In the genomic region with DNA sequence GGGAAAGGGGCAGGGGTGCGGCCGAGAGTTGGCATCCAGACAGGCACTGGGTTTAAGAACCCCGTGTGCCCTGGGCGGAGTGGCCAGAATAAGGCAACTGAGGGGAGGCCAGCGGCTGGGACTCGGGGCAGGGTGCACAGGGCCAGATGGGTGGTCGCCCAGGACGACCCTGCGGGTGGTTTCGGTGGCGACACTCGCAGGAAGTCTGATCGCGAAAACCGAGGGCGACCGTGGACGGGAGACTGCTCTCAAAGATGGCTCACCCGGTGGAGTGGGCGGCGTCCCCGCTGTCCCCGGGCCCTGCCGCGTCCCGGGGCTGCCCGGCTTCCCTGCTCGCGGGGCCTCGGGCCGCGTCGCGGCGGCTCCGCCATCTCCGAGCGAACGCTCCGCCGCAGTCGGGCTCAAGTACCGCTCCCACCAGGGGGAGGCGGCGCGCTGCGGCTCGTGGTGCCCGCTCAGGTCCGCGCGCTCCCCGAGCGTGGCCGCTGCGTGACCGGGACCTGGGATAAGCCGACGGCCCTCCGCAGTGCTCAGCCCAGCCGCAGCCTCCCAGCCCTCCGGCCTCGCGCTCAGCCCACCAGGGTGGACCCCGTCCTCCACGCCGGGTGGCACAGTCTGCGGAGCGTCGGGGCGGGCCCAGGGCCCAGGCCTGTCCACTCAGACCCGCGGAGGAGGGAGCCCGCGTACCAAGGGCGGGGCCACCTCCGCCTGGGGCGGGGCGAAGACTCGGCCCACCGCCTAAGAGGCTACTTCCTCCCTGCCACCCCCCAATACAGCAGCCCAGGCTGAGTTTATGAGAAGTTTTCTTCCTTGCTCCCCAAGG, we compare ENCODE assay signal across 8 mouse cellular contexts. TPM values are rescaled to one million over a fixed set of nuclear protein-coding genes. Genes with fewer than 3 reads are reported as not detected.
DNase-seq lines count a peak whose midpoint lies in the region; ATAC-seq and TF ChIP-seq lines count a peak whose summit lies in the region.

A gene (minus strand): TSS at position 611 of the 823 bp plus-strand sequence.

- peak within 1 kb of the TSS; percentile 86 for H3K9ac ChIP-seq in forebrain, postnatal 0 days
- peak within 1 kb of the TSS; percentile 95 for H3K9ac ChIP-seq in lung, embryonic 15.5 days

- H3K9me3 ChIP-seq in G1E (replicated peaks) = no peaks in the 10 kb centered on the region
- no peaks in the 10 kb centered on the region for H3K9me3 ChIP-seq in forebrain, postnatal 0 days (ENCODE audit: low read length)
- no peaks in the 10 kb centered on the region for H3K9me3 ChIP-seq in lung, embryonic 15.5 days

- peak within 1 kb of the TSS; percentile 96 for H3K4me3 ChIP-seq in G1E (ENCODE audit: low read depth, low read length)
- peak within 1 kb of the TSS; percentile 86 for H3K4me3 ChIP-seq in cerebellum, adult 2 months (replicated peaks; ENCODE audit: insufficient read depth, low read depth, low read length)
- H3K4me3 ChIP-seq in forebrain, postnatal 0 days (ENCODE audit: low read depth, low read length) = peak within 1 kb of the TSS; percentile 73
- peak within 1 kb of the TSS; percentile 89 for H3K4me3 ChIP-seq in lung, embryonic 15.5 days

- H3K27me3 ChIP-seq in G1E (ENCODE audit: insufficient read depth, low read length) = no peaks in the 10 kb centered on the region
- H3K27me3 ChIP-seq in cerebellum, adult 2 months (ENCODE audit: control insufficient read depth, insufficient read depth, low read length) = no peaks in the 10 kb centered on the region
- H3K27me3 ChIP-seq in forebrain, postnatal 0 days (ENCODE audit: insufficient read depth, low read length) = no peaks in the 10 kb centered on the region
- H3K27me3 ChIP-seq in lung, embryonic 15.5 days = no peaks in the 10 kb centered on the region

- peak within 1 kb of the TSS; percentile 82 for H3K4me2 ChIP-seq in forebrain, postnatal 0 days (ENCODE audit: low read depth)
- peak within 1 kb of the TSS; percentile 82 for H3K4me2 ChIP-seq in lung, embryonic 15.5 days

- H3K27ac ChIP-seq in cerebellum, adult 2 months (ENCODE audit: insufficient read depth, low read length) = peak within 1 kb of the TSS; percentile 83
- H3K27ac ChIP-seq in forebrain, postnatal 0 days (ENCODE audit: low read depth, low read length) = peak within 1 kb of the TSS; percentile 79
- peak within 1 kb of the TSS; percentile 95 for H3K27ac ChIP-seq in lung, embryonic 15.5 days

- DNase-seq in G1E (ENCODE audit: low spot score) = peak; percentile 95
- peak; percentile 90 to 94 for DNase-seq in cerebellum, adult 2 months
- DNase-seq in forebrain, postnatal 0 days = peak; percentile 89
- DNase-seq in heart, postnatal 4 days = peak; percentile 90
- DNase-seq in layer of hippocampus, adult 8-10 months (ENCODE audit: low spot score in 2 of 2) = peak; percentile 66 to 79
- DNase-seq in ovary, adult 18-20 months (ENCODE audit: low spot score) = peak; percentile 82
- peak; percentile 85 for DNase-seq in thymus, postnatal 0 days (ENCODE audit: low spot score)

- H3K4me1 ChIP-seq in G1E (ENCODE audit: insufficient read depth, low read depth, low read length) = peaks cover 67% of the 10 kb centered on the region
- peaks cover 3% of the 10 kb centered on the region; the same call in 1 of the 2 replicates for H3K4me1 ChIP-seq in cerebellum, adult 2 months (ENCODE audit: control insufficient read depth, insufficient read depth, low read length)
- H3K4me1 ChIP-seq in forebrain, postnatal 0 days (ENCODE audit: insufficient read depth) = peaks cover 7% of the 10 kb centered on the region
- H3K4me1 ChIP-seq in lung, embryonic 15.5 days = peaks cover 23% of the 10 kb centered on the region

- ATAC-seq in G1E (ENCODE audit: extremely low read depth, insufficient number of reproducible peaks, low FRiP score, poor library complexity, severe bottlenecking) = peak; percentile 36
- peak; percentile 98 for ATAC-seq in forebrain, postnatal 0 days
- peak; percentile 99 for ATAC-seq in lung, embryonic 15.5 days (ENCODE audit: borderline replicate concordance, extremely low read depth, low FRiP score, low TSS enrichment)

- no peak for TF ChIP-seq CTCF in G1E (IDR thresholded peaks at IDR 0.05; ENCODE audit: low read depth, low read length)
- no peak for TF ChIP-seq CTCF in cerebellum, adult 2 months (IDR thresholded peaks at IDR 0.05; ENCODE audit: borderline replicate concordance, insufficient read depth, low read depth, low read length)
- peak; percentile 41 for TF ChIP-seq CTCF in forebrain, postnatal 0 days (IDR thresholded peaks at IDR 0.05; ENCODE audit: low read depth)

- TF ChIP-seq POLR2A in cerebellum, adult 2 months (IDR thresholded peaks at IDR 0.05; ENCODE audit: borderline replicate concordance, insufficient read depth, low read length) = peak; percentile 65

- peaks cover 76% of the 10 kb centered on the region for H3K36me3 ChIP-seq in G1E (replicated peaks)
- H3K36me3 ChIP-seq in forebrain, postnatal 0 days (ENCODE audit: insufficient read depth) = peaks cover 40% of the 10 kb centered on the region
- H3K36me3 ChIP-seq in lung, embryonic 15.5 days = peaks cover 30% of the 10 kb centered on the region

- under 1% methylated on average over 81 of the region's 81 CpGs for WGBS in cerebellum, adult 2 months
- WGBS in forebrain, postnatal 0 days = 2% methylated on average over 80 of the region's 81 CpGs
- WGBS in lung, embryonic 15.5 days = under 1% methylated on average over 79 of the region's 81 CpGs

RNA-seq across cellular contexts. Expression of the gene that starts here (rescaled TPM):
- 195 and 204 TPM in 2 replicates for total RNA-seq in G1E (2014; fragmentation: Nextera tagmentation)
- total RNA-seq in G1E (2017) = 227 and 232 TPM in 2 replicates
- polyA plus RNA-seq in G1E (2012) = 61.4 and 72.2 TPM in 2 replicates
- polyA plus RNA-seq in cerebellum, adult 2 months (2012; rRNA removed) = 37.9 and 43.2 TPM in 2 replicates
- 16.3 and 25.0 TPM in 2 replicates for total RNA-seq in forebrain, postnatal 0 days (2014; rRNA removed)
- 6.7 and 11.2 TPM in 2 replicates for polyA plus RNA-seq in forebrain, postnatal 0 days (2015; fragmentation: Nextera tagmentation; extraction: Ambion mirVana)
- total RNA-seq in heart, postnatal 4 days (2021) = 10 to 100 TPM; 18.2 to 18.3 TPM
- total RNA-seq in layer of hippocampus, adult 8-10 months (2022) = 10 to 100 TPM; 16.6 to 24.3 (median 18.3) TPM
- 26.0 and 26.9 TPM in 2 replicates for polyA plus RNA-seq in lung, embryonic 15.5 days (2015; fragmentation: Nextera tagmentation; extraction: Ambion mirVana)
- polyA plus RNA-seq in thymus, postnatal 0 days (2015; fragmentation: Nextera tagmentation; extraction: Ambion mirVana) = 9.2 and 9.8 TPM in 2 replicates

Comparison
In these comparisons a context has a peak if more than half of its experiments do, and no peak if none do; other contexts are left out.
1. Peak in every context shown above with its lines: DNase-seq, ATAC-seq, H3K4me3 ChIP-seq and H3K27ac ChIP-seq.
2. ATAC-seq: peak in every context shown above with its lines; median percentile 99 in lung, embryonic 15.5 days; 98 in forebrain, postnatal 0 days; 36 in G1E.